Mouse (Mus musculus): ENCODE data around the gene Bysl.

The Bysl gene

GRCm38 (mm10) chr17:47618556-47619311, 7.4 kb upstream of the Bysl start:
- no peak for DNase-seq

- no peak for DNase-seq
Observed at GRCm38 (mm10) chr17:47617605-47618307, 6.5 kb upstream of the Bysl start.

- DNase-seq = no peak
Observed at GRCm38 (mm10) chr17:47616652-47617051, 5.4 kb upstream of the Bysl start.

GRCm38 (mm10) chr17:47616119-47616518, 4.8 kb upstream of the Bysl start:
- DNase-seq = no peak

GRCm38 (mm10) chr17:47614018-47614417, 2.7 kb upstream of the Bysl start:
- peak; percentile 76 for DNase-seq

- DNase-seq = no peak
Observed at GRCm38 (mm10) chr17:47611661-47611982, 330 bp upstream of the Bysl start.

- no peak for DNase-seq
Observed at GRCm38 (mm10) chr17:47609182-47609581, 2.1 kb downstream of the Bysl start.

GRCm38 (mm10) chr17:47606220-47606619, 5.1 kb downstream of the Bysl start:
- DNase-seq = peak; percentile 81

GRCm38 (mm10) chr17:47602289-47602688, 9.0 kb downstream of the Bysl start:
- peak; percentile 33 for DNase-seq

GRCm38 (mm10) chr17:47601389-47601755, 9.9 kb downstream of the Bysl start:
- peak; percentile 53 for DNase-seq

GRCm38 (mm10) chr17:47600601-47601388, 10.5 kb downstream of the Bysl start:
- DNase-seq = peak; percentile 58

- DNase-seq = peak; percentile 63
Observed at GRCm38 (mm10) chr17:47599511-47600297, 11.6 kb downstream of the Bysl start.

- peak; percentile 38 for DNase-seq
Observed at GRCm38 (mm10) chr17:47598580-47599304, 12.6 kb downstream of the Bysl start.

- DNase-seq = peak; percentile 68
Observed at GRCm38 (mm10) chr17:47597838-47598579, 13.3 kb downstream of the Bysl start.

- DNase-seq = no peak
Observed at GRCm38 (mm10) chr17:47597261-47597660, 14.0 kb downstream of the Bysl start.

- DNase-seq = peak; percentile 52
Observed at GRCm38 (mm10) chr17:47596839-47597164, 14.5 kb downstream of the Bysl start.

- no peak for DNase-seq
Observed at GRCm38 (mm10) chr17:47596162-47596838, 15.0 kb downstream of the Bysl start.

- peak; percentile 75 for DNase-seq
Observed at GRCm38 (mm10) chr17:47595248-47596161, 15.8 kb downstream of the Bysl start.

GRCm38 (mm10) chr17:47594969-47595247, 16.4 kb downstream of the Bysl start:
- no peak for DNase-seq
